Mouse (Mus musculus) lung, postnatal 4 days (tissue): ENCODE results near the gene Psat1.

Experiments used
- DNase-seq, 2 experiments: peaks; one replicate each; pipeline ENCODE4 v3.0.0; 2021

The Psat1 gene

DNA sequence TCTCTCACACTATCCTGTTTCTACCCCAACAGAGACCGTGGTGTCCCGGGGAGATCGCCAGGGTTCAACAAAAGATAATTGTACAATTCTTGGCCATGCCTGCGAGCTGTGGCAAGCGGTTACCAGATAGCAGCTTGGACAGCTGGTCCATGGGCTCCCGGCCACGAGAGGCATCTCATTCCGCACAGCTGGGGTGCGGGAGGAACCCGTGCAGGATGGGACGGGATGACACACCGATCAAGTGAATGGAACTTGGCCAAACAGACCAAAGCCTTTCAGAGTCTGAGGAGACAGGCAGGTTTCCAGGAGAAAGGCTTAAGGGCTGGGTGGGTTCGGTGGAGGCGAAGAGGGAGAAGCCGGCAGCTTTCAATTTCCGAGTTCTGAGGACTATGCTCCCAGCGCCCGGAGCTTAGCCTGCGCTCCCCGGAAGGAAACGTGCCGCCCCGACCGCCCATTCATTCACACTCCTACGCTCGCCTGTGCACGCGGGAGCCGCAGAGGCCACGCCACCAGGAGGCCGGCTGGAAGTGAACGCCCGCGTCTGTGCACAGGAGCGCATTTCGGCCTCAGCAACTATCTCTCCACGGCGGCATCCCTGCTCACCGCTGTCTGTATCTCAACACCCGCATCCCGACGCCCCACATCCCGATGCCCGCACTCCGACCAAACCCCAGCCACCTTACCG, 22.8 kb downstream of the Psat1 start:
- DNase-seq: peak; percentile 63

DNA sequence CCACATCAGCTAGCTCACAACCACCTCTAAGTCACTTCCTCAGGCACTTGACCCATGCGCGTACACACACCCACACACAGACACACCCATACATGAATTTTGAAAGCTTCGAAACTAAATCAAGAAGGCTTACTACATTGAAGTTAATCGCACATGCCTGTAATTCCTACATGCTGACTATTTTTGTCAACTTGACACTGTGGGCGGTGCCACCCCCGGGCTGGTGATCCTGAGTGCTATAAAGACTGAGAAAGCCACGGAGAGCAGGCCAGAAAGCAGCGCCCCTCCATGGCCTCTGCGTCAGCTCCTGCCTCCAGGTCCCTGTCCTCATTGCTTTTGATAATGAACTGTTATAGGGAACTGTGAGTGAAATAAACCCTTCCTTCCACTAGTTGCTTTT, 23.7 kb downstream of the Psat1 start:
- DNase-seq: peak; percentile 65 to 75

DNA sequence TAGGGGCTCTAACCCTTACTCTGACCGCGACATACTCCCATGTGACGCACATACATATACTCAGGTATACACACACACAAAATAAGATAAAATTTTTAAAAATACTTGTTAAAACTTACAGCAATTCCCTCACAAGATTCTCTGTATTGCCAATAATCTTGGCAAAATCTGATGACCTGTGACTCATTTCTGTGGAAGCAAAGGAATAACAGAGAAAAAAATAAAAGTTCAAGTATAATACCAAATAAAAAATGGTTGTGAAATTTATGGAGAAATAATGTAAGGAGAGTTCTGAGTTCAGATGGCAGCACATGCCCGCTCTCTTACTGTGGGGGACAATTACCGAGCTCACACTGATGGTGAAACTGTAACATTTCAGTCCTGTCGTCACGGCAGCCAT, 27.8 kb downstream of the Psat1 start:
- no peak for DNase-seq

DNA sequence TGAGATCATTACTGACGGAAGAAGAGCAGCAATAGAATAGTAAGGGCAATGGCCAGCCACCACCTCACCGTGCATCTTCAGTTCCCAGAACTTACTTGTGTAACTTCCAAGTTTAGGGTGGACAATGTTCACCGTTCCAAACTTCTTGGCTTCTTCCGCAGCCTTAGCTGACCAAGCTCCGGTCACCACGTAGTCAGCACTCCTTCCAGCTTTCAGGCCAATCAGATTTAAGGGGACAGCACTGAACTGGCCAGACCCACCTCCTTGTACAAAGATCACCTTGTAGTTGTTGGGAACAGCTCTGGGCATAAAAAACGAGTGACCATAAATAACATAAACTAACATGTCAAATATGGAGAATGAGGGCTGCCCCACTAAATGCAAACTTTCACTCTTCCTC, 29.0 kb downstream of the Psat1 start:
- no peak for DNase-seq

DNA sequence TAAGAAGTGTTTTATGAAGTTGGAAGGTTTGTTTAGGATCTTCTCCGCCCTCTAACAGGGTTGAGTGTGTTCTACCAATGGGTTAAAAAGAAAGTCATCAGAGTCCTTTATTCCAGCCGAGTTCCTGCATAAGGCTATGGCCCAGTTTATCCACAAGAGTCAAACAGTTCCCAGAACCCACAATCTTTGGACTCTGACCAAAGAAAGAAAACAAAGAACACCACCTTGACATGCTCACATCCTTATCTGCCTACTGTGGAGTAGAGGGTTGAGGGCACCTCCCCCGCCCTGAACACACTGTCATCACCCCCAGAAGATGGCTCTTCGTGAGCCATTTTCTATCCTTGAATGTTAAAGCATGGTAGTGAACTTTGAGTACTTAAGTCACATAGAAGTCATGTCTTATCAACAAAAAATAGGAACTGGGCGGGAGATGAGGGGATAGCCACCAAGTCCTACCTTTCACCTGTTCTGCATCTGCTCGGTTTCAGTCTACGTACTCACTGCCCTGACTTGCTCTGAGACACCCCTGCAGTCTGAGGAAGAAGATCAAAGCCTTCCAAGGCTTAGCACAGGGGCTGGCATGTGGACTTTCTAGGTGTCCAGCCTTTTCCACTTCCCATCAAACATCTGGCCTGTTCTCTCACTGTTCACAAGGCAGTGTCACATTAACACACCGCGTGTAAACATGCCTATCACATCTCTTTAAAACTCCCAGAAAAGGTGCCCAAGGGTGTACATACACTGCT, 33.7 kb downstream of the Psat1 start:
- DNase-seq: no peak

DNA sequence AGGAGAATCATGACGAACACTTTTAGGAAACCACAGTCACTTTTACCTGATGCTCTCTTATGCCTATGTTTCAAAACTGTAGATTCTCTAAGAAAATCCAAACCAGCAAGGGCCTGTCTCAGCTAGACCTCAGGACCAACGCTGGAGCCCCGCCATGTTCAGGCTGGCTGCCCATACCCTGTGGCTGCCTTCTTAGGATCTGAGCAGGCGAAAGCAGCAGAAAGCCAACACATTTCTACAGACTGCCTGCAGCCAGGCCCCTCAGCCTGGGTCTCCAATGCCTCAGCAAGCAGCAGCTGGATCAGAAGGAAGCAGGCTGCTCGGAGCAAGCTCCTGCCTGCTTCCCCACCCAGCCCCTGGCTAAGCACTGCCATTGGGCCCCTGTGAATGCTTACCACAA, 35.7 kb downstream of the Psat1 start:
- DNase-seq: no peak

DNA sequence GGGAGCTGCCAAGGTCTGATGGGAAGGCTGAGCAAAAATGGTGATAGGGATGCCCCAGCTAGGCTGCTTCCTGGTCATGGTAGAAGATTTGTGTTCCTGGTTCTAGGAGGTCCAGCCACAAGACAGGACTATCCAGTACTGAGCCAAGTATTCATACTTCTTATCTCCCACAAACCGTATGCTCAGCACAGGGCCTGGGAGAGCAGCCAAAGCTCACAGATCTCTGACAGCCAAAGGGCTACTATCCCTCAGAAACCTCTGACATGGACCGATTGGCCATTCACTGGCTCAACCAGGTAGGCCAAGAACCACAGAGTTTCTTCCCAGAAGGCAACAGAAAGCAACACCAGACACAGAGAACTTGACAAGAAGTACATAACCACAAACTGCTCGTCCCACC, 36.1 kb downstream of the Psat1 start:
- DNase-seq: no peak

DNA sequence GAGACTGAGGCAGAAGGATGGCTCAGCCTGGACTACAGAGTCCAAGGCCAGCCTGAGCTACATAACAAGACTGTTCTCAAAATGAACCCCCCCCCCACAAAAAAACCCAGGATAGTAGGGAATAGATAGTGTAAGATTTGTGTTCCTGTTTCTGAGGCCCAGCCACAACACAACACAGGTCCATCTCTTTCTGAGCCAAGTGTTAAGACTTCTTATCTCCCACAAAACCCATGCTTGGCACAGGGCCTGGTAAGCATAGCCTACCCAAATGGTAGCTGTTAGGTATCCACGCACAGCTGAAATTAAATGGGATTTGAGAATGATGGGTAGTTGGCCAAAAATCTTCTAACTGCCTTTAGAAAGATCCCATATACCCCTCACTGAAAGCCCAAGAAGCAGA, 36.6 kb downstream of the Psat1 start:
- no peak for DNase-seq

DNA sequence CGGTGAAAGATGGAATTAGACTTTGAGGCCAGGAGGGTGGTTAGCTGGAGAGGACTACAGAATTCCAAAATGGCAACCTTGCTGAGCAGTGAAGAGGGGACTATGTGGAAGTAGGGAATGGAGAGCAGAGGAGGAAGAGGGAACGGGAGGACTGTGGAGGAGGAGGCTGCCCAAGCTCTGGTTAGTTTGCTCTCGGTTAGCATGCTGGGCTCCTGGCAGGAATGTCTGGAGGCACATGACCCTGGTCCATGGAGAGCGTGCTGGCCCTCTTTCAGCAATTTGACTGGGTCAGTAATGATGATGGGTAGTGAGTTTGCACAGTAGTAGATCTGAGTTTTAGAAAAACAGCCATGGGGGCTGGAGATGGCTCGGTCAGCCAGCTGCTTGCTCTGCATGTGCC, 39.1 kb downstream of the Psat1 start:
- DNase-seq: no peak

DNA sequence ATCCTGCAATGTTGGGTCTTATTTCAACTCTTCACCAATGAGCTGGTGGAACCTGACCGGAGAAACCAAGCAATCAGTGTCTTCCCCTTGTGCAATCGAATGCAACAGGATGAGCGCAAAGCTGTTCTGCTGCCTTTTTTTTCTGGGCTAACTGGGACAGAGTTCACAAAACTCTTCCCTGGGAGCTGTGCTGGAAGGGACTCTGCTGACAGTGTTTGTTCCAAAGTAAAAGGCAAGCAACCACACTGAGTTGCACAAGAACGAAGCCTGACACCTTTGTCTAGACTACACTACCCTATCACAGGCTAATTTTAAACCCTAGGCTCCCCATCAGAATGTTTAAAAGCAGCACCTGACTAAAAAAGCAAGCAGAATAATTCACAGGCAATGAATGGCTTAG, 42.4 kb downstream of the Psat1 start:
- no peak for DNase-seq

DNA sequence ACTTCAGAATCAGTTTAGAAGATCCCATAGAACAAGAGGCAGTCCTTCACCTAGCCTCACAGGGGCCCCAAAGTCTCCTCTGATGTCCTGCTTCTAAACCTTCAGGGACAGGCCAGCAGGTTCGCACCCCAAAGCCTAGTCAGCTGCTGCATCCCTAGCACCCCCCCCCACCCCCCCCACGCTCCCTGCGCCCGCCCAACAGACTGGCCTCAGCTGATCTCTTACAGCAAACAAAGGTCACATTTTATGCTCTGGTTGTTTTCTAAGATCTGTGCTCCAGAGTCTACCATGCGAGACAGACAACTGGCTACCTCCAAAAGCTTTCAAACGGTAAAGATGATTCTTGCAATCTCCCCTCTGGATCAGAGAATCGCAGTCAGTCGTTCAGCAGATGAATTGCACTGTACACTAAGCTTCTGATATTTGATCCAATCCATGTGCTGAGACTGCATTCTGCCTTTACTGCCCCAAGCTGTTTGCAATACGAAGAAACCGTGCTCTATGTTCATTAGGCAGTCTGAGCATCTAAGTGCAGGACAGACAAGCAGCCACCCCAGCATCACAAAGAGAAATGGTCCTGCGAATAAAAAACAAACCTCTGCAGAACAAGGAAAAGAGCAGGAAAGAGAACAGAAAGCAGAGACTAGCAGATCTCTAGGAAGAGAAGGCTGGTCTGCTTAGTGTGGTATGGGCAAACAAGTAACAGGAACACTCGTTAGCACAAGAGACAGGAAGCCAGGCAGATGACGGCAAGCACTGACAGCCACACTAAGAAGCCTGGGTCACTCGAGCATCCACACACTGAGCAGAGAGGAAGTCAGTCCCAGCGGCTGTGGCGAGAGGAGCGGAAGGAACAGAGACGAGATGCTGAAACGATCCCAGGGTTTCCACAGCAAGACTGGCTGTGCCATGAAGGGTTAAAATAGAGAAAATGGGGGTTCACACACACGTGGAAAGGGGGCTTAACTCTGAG, 43.3 kb downstream of the Psat1 start:
- peak in 1 of 2 experiments; percentile 18 for DNase-seq

DNA sequence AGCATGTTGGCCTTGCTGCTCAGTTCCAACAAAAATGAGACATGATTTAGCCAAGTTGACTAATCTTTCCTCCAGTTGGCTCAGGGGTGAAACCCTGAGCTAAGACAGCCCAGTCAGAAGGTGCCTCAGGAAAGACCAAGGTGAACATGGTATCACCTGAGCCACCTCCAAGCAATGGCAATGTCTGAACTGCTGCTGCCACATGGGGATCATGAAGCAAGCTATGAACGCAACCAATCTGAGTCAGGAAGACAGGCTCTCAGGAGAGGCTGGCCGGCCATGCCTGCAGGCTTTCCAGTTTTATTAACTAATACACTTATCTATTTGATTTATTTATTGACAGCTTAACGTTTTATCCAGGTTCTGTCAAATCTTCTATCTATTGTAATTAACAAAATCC, 51.5 kb downstream of the Psat1 start:
- DNase-seq: no peak

DNA sequence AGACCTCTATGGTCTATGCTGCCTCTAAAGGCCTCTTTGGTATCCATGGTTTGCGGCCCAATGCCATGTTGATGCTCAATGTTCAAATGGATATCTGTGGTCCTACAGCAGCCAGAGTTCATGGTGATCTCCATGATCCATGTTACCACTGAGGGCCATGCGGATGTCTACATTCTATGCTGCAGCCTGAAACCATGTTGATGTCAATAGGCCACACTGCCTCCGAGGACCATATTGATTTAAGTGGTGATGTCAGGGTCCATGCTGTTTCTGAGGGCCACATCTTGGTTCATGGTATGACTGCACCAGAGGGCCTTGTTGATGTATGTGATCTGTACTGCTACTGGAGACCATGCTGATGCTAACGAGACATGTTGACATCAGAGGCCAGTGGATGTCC, 55.0 kb downstream of the Psat1 start:
- no peak for DNase-seq

DNA sequence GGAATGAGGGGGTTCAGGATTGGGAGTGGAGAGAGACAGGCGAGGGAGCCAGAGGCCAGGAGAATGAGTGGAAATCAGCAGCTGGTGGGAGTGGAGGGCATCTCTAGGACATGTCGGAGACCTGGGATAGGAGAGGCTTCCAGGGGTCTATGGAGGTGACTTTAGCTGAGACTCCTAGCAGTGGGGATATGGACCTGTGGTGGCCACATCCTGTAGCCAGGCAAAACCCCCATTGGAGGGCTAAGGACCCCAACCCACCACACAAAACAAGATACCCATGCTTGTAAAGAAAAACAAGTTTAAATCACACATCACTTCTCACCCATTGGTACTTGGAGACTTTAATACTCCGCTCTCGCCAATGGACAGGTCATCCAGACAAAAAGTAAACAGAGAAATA, 58.7 kb downstream of the Psat1 start:
- no peak for DNase-seq

DNA sequence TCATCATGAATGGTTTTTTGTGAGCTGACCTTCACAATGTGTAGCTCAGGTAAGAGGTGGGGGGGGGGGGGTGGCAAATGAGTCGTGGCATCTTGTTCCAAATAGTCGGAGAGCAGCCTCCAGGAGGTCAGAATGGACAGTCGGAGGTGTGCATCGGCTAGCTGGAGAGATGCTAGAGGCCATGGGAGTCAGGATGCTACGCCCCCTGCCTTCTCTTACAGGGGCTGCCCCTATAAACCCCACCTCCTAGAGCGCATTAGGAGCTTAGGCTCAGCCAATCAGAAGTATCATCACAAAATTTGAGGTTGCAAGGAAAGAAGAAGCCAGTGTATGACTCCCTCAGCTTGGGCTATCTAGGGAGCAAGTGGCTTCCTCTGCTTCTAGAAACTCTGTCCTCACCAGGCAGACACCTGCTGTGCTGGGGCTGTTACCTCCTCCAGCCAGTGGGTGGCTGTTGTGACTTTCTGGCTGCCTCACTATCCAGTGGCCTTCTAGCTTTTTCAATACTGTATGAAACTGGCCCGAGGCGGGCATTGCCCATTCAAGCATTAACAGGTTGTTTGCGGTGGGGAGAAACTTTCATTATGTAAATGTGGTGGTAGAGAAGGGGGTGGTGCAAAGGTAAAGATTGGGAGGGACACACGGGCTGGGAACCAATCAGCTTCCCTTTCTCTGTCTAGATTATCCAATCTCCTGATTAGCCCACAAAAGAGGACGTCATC, 64.3 kb downstream of the Psat1 start:
- peak; percentile 9 to 24 for DNase-seq

DNA sequence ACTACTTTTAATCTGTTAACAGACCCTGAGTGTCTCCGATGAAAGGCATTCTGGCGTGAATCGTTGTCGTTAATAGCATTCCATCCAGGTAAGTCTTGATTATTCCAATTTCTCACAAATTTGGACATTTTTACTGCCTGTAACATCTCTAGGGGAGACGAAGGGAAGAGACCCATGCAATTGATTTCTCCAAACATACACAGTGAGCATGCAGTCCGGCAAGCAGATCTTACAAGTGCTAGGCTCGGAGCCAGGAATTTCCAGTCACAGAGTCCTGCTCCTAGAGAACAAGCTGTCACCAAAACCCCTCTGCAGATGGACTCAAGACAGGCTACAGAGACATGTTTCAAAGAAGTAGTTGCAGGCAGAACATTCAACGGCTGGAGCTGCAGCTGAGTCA, 66.4 kb downstream of the Psat1 start:
- DNase-seq: no peak

DNA sequence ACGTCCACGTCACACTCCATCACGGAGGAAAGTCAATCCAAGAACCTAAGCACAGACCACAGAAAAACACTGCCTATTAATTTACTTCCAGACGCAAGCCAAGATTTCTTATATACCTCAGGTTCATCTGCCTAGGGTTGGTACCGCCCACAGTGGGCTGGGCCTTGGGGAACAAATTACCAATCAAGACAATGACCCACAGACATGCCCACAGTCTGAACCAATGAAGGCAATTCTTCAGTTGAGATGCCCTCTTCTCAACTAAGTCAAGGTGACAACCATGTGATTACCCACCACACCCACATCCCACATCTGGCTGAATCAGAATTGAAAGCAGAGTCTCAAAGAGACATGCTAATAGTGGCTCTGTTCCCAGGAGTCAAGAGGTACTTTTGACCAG, 67.9 kb downstream of the Psat1 start:
- DNase-seq: no peak

DNA sequence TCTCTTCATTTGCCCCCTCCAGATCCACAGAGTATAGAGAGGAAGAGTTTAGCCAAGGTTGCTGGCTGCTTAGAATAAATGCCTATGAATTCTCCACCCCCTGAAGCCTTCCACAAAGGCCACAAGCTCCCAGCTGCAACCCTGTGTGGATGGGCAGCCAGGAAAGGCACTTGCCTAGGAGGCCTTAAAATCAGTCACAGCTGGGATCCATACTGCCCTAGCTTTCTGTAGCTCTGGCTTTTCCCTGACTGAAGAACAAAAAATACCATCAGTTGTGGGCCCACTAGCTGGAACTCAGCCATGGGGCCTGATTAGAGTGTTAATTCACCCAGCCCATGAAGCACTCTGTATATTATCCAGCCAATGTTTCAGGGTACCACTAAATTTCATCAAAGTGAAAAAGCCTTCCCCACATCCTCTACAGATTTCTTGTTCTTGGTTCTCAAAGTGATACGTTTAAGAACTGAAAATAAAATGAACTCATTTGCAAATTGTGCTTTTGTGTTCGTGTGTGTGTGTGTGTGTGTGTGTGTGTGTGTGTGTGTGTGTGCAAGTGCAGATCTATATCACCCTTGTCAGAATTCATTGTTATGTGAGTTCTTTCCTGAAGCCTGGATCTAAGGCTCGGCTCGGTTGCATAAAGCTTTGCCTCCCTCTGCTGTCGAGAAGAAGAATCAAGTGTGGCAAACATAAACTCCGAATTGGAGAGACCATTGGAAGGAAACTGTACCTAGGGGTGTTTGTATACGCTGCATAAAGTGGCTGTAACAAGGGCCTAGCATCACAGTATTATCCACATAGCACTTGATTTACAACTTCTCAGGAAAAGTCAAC, 78.1 kb downstream of the Psat1 start:
- peak in 1 of 2 experiments; percentile 25 for DNase-seq

DNA sequence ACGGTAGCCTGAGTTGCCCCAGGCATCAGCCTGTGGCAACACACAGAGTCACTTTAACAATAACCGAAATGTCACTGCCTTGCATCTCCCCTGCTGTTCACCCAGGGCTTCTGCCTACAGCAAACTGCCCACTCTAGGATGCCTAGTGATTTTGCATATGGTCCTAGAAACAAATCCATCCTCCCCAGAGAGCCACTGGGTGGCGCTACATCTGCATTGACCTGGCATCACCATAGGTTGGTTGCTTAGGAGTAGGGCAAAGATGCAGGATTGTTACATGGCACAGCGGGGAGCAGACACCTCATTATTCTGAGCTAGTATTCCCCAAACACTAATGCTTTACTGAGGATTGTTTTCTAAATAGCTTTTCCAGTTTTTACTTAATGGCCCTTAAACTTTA, 80.3 kb downstream of the Psat1 start:
- peak in 1 of 2 experiments; percentile 36 for DNase-seq

DNA sequence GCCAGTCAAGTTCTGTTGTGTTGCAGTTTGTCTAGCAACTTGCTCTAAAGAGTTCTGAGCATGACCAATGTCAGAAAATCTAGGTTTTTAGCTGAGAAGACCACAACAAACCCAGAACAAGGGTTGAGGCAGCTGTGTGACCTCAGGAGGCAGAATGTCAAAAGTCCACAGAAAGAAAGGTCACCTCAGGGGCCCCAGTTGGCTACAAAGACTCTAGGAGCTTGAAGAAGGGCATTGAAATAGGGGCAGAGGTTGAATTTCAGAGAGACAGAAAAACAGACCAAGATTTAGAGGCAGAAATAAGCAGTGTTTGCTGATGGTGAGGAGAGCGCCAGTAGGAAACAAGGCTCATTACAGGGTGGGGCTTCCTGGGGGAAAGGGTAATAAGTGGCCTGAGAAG, 81.0 kb downstream of the Psat1 start:
- no peak for DNase-seq

DNA sequence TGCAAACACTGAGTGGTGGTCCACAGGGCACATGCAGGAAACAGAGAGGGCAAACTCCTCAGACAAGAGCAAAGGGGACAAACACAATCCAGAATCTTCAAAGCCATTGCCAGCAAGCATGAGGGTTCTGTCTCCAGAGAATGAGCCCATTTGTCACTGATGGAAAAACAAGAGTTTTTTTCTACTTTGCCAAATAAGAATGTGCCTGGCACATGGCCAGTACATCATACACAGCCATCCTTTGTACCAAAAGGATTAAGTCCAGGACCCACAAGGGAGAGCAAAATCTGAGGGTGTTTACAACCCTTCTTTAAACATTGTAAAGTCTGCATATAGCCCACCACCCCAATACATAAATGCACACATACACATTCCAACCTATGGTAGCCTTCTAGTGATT, 81.7 kb downstream of the Psat1 start:
- no peak for DNase-seq

DNA sequence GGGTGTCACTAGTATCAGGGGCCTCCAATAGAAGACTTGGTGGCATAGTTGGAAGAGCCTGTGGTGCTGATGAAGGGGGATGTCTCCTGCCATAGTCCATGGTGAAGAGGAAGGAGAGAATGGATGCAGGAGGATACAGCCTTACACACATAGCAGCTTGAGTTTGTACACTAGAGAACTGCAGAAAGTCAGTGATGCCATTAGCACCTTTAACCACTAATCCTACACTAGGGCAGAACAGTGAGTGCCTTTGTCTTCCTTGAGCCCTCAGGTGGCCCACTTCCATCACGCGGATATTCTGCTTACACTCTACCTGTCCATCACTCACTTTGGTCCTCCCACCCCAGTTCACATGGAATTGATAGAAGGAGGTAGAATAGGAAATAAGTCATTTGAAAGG, 83.0 kb downstream of the Psat1 start:
- DNase-seq: no peak
